ENCODE assay signal across 6 mouse cellular contexts in the genomic region with DNA sequence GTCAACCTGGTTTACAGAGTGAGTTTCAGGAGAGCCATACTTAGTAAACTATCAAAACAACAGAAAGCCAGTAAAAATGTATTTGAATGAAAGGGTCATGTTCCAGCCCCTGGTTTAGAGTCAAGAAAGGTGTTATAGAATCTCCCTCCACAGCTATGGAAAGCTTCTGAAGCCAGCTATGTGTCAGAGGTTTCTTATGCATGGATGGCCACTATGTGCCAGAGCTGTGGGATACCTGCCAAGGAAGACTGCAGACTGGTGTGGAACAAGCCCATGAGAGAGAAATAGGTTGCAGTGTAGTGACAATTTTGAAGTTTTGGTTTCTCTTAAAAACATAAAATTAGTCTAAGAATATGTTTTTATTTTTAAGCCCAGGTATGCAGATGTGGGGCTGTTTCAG.
"Had no signal": no experiment of that assay in that cellular context is flagged by ENCODE, and none has a peak within 500 bp of the region (broad histone marks: within the 10 kb centered on the region; RNA-seq: fewer than 3 reads in every experiment).

No protein-coding gene starts in this region.

- DNase-seq: kidney, adult 18-20 months; lung, adult 18-20 months; lung, postnatal 4 days; right cerebral cortex, postnatal 14 days; thymus, adult 2 months; thymus, postnatal 25 days had no signal
